Mouse (Mus musculus): ENCODE data around the gene Gsap. TPM values are rescaled to one million over a fixed set of nuclear protein-coding genes. Genes with fewer than 3 reads are reported as not detected.
"Not testable (repeated sequence)": the region's sequence is repeated elsewhere in the genome, so short reads cannot be mapped to it uniquely, and the experiment has no call there.

Gene Gsap
- polyA plus RNA-seq, 1 experiment from 2014 or later = 9.1 TPM

DNA sequence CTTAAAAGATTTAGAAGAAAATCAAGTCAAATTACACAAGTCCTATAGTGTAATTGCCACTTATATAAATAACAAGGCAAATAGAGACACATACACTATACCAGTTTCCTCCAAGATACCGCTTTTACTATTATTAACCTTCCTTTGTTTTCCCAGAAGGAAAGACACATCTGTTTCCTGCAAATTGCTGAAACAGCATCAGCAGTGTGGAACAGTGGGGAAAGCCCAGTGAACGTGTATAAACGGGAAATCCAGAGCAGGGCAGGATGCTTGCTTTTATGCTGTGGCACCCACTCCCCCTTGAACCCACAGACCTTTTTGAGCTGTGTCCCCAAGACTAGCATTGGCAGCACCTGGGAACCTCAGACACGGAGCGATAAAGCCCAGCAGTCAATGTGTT is 15.2 kb upstream of the Gsap start:
- Histone ChIP-seq H3K27ac (replicated peaks; ENCODE audit: low read depth, low read length) (no peak overlapping the region), H3K9ac (replicated peaks; ENCODE audit: low read length) (no peak overlapping the region), H3K36me3 (ENCODE audit: control insufficient read depth, insufficient read depth, low read length) (no peaks in the 10 kb centered on the region), H3K4me3 (replicated peaks; ENCODE audit: low read depth, low read length) (no peak overlapping the region), H3K4me2 (ENCODE audit: low read length) (no peak overlapping the region), H3K4me1 (ENCODE audit: control insufficient read depth, insufficient read depth, low read length) (peaks cover 9% of the 10 kb centered on the region), H3K27me3 (ENCODE audit: control insufficient read depth, insufficient read depth, low read length) (no peaks in the 10 kb centered on the region), H3K9me3 (ENCODE audit: control insufficient read depth, low read length) (no peaks in the 10 kb centered on the region)
- peak; percentile 30 for DNase-seq
- 56% methylated on average over 5 of the region's 5 CpGs for WGBS
- no peak for ATAC-seq (ENCODE audit: low FRiP score, low TSS enrichment)

DNA sequence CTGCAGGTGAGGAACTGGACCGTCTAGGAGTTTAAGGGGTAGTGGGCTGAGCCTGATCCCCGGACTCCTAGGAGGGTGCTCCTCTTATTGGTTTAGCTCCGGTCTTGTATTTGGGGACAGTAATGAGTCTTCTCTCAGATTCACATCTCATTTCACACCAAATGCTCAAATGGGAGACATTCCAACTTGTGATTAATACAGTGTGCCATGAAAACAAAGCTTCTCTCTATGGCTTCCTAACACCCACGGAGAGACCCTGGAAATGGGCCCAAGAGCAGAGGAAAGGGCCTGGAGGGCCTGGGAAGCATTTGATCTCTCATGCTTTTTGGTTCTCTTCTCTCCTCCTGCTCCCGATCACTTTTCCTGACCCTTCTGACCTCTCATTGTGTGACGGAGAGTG is 14.7 kb upstream of the Gsap start:
- 47% methylated on average over 6 of the region's 6 CpGs for whole genome bisulfite sequencing
- DNase-seq (peak; percentile 45), ATAC-seq (ENCODE audit: low FRiP score, low TSS enrichment) (no peak)
- no peaks in the 10 kb centered on the region for H3K36me3 ChIP-seq (ENCODE audit: control insufficient read depth, insufficient read depth, low read length)
- peaks cover 9% of the 10 kb centered on the region for H3K4me1 ChIP-seq (ENCODE audit: control insufficient read depth, insufficient read depth, low read length)
- no peaks in the 10 kb centered on the region for H3K27me3 ChIP-seq (ENCODE audit: control insufficient read depth, insufficient read depth, low read length)
- no peak overlapping the region for H3K4me3 ChIP-seq (replicated peaks; ENCODE audit: low read depth, low read length)
- H3K9me3 ChIP-seq (ENCODE audit: control insufficient read depth, low read length) = no peaks in the 10 kb centered on the region
- no peak overlapping the region for H3K9ac ChIP-seq (replicated peaks; ENCODE audit: low read length)
- no peak overlapping the region for H3K27ac ChIP-seq (replicated peaks; ENCODE audit: low read depth, low read length)
- H3K4me2 ChIP-seq (ENCODE audit: low read length) = no peak overlapping the region

DNA sequence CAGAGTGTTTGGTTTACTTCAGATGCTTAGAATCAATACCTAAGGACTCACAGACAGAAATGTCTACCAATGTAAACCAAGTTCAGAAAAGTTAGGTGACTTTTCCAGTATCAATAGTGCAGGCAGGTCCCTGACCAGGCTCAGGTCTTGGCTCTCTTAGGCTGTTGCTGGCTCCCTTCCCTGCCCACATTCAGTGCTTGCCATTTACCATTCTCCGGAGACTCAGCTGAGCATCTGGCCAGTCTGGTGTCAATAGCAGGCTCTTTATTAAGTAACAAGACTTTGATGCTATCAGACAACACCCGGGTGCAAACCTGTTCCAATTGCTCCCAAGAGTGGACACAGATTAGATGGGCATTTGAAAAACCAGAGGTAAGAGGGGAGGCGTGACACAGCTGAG is 13.7 kb upstream of the Gsap start:
- ATAC-seq (ENCODE audit: low FRiP score, low TSS enrichment) (no peak), DNase-seq (peak; percentile 38)
- H3K4me3 ChIP-seq (replicated peaks; ENCODE audit: low read depth, low read length) = no peak overlapping the region
- H3K27ac ChIP-seq (replicated peaks; ENCODE audit: low read depth, low read length) = no peak overlapping the region
- H3K9ac ChIP-seq (replicated peaks; ENCODE audit: low read length) = no peak overlapping the region
- H3K4me2 ChIP-seq (ENCODE audit: low read length) = no peak overlapping the region
- H3K9me3 ChIP-seq (ENCODE audit: control insufficient read depth, low read length) = no peaks in the 10 kb centered on the region
- 51% methylated on average over 3 of the region's 3 CpGs for WGBS
- no peaks in the 10 kb centered on the region for H3K27me3 ChIP-seq (ENCODE audit: control insufficient read depth, insufficient read depth, low read length)
- H3K4me1 ChIP-seq (ENCODE audit: control insufficient read depth, insufficient read depth, low read length) = peaks cover 9% of the 10 kb centered on the region
- no peaks in the 10 kb centered on the region for H3K36me3 ChIP-seq (ENCODE audit: control insufficient read depth, insufficient read depth, low read length)

DNA sequence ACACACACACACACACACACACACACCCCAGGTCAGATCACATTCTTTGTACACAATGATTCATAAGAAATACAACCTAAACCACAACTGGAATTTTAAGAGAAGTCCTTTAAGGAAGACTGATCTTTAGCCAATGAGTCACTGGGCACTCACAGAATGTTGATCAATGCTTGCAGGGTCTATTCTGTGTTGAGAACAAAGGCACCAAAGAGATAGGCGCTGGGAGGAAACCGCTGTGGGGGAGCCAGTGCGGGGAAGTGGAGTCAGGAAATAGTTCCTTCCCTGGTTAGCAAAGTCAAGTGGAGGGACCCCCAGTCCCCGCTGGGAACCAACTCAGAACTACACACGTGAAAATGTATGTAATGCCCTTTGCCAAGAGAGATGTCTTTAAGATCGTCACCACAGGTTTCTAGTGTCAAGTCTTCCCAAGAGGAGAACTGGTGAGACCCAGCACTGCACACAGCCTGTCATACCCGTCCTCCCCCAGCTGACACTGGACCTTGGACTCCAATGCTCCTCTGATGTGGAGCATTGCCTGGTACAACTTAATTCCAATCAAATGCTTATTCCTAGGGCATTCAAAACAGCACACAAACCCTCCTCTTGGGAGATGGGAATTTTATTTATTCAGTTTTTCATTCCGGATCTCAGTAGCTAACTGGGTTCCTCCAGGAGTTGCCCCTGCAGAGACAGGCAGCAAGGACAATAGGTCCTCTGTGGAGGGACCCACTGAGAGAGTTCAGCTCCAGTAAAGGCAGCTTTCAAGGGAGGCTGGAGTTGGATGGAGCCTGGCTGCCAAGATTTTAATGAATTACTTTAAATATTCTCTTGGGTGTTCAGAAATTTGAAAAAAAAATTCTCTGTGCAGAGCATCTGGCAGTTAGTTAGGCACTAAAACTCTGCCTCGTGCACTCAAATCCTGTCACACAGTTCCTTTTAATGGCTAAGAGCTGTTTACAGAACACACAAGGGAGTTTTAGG is 10.6 kb upstream of the Gsap start:
- no peak overlapping the region for H3K4me2 ChIP-seq (ENCODE audit: low read length)

DNA sequence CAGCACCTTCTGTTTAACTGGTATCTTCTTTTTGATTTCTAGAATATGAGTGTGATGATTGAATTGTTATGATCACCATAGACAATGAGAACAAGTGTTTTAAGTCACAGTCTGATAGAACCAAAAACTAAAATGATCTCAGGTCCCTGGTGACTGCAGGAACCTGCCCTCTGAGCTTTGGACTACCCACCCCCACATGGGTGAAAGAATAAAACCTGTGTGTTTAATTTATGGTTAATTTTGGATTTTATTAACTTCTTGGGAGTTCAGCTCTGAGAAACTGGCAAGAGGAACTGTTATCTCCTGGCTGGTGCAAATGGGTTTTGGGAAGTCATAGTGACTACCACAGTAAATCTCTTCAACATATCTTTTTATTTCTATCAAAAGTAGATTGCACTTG is 6.6 kb upstream of the Gsap start:
- Histone ChIP-seq H3K27ac (replicated peaks; ENCODE audit: low read depth, low read length) (no peak overlapping the region), H3K4me1 (ENCODE audit: control insufficient read depth, insufficient read depth, low read length) (peaks cover 6% of the 10 kb centered on the region), H3K9me3 (ENCODE audit: control insufficient read depth, low read length) (peaks cover 10% of the 10 kb centered on the region), H3K9ac (replicated peaks; ENCODE audit: low read length) (no peak overlapping the region), H3K36me3 (ENCODE audit: control insufficient read depth, insufficient read depth, low read length) (no peaks in the 10 kb centered on the region), H3K27me3 (ENCODE audit: control insufficient read depth, insufficient read depth, low read length) (no peaks in the 10 kb centered on the region), H3K4me2 (ENCODE audit: low read length) (no peak overlapping the region), H3K4me3 (replicated peaks; ENCODE audit: low read depth, low read length) (no peak overlapping the region)
- no peak for ATAC-seq (ENCODE audit: low FRiP score, low TSS enrichment)
- no peak for DNase-seq

More for the DNA sequence above, 10.6 kb upstream of the Gsap start:
- ATAC-seq (ENCODE audit: low FRiP score, low TSS enrichment) (no peak), DNase-seq (peak; percentile 46)
- no peaks in the 10 kb centered on the region for H3K36me3 ChIP-seq (ENCODE audit: control insufficient read depth, insufficient read depth, low read length)
- H3K4me3 ChIP-seq (replicated peaks; ENCODE audit: low read depth, low read length) = no peak overlapping the region
- no peaks in the 10 kb centered on the region for H3K27me3 ChIP-seq (ENCODE audit: control insufficient read depth, insufficient read depth, low read length)
- H3K27ac ChIP-seq (replicated peaks; ENCODE audit: low read depth, low read length) = no peak overlapping the region
- H3K9me3 ChIP-seq (ENCODE audit: control insufficient read depth, low read length) = peaks cover 7% of the 10 kb centered on the region; the same call in 1 of the 2 replicates
- peaks cover 9% of the 10 kb centered on the region for H3K4me1 ChIP-seq (ENCODE audit: control insufficient read depth, insufficient read depth, low read length)
- WGBS = 23% methylated on average over 9 of the region's 9 CpGs
- H3K9ac ChIP-seq (replicated peaks; ENCODE audit: low read length) = no peak overlapping the region

DNA sequence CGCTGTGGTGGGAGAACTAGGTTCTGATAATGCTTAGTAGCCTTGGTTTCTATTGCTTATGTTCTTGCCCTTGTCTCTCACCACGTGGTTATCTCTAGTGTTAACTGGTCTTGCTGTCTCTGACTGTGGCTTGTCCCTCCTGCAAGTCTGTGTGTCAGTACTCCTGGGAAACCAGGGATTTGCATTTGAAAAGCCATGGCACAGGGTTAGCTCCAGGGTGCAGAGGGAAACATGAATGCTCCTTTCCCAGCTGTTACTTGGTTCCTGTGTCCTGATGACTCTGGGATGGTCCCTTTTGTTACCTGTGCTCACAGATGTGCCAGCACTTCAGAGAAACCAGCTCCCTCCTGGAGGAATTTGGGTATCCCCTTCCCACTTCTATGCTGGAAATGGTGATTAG is 3.0 kb upstream of the Gsap start:
- not testable (repeated sequence) for H3K36me3 ChIP-seq (ENCODE audit: control insufficient read depth, insufficient read depth, low read length); H3K9me3 ChIP-seq (ENCODE audit: control insufficient read depth, low read length); H3K4me3 ChIP-seq (replicated peaks; ENCODE audit: low read depth, low read length); H3K27ac ChIP-seq (replicated peaks; ENCODE audit: low read depth, low read length); H3K9ac ChIP-seq (replicated peaks; ENCODE audit: low read length); H3K4me2 ChIP-seq (ENCODE audit: low read length); H3K27me3 ChIP-seq (ENCODE audit: control insufficient read depth, insufficient read depth, low read length); H3K4me1 ChIP-seq (ENCODE audit: control insufficient read depth, insufficient read depth, low read length); DNase-seq; ATAC-seq (ENCODE audit: low FRiP score, low TSS enrichment)
- 53% methylated on average over 2 of the region's 2 CpGs for WGBS

DNA sequence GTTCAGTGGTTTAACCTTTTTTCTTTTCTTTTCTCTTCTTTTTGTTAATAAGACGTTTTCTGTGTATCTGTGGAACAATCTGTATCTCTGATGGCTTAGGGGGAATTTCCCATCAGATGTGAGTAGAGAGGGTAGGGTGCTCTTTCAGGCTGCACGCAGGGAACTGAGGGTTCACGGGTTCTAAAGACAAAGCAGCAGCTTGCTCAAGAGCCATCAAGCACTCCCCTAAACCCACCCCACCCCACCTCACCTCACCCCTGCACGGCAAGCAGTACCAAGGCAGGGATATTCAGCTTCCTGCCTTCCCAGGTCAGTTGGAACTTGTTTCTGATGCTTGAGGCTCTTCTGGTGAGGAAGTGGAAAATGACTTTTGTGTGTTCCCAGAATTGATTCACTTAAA is 766 bp downstream of the Gsap start:
- Histone ChIP-seq H3K27ac (replicated peaks; ENCODE audit: low read depth, low read length) (no peak overlapping the region), H3K9ac (replicated peaks; ENCODE audit: low read length) (peak overlapping the region; percentile 71), H3K4me2 (ENCODE audit: low read length) (peak overlapping the region; percentile 73), H3K4me1 (ENCODE audit: control insufficient read depth, insufficient read depth, low read length) (0 out of 2 replicates have a peak, but pooled peaks cover 5% of the 10 kb centered on the region), H3K27me3 (ENCODE audit: control insufficient read depth, insufficient read depth, low read length) (no peaks in the 10 kb centered on the region), H3K36me3 (ENCODE audit: control insufficient read depth, insufficient read depth, low read length) (no peaks in the 10 kb centered on the region), H3K9me3 (ENCODE audit: control insufficient read depth, low read length) (no peaks in the 10 kb centered on the region; the same call in 1 of the 2 replicates), H3K4me3 (replicated peaks; ENCODE audit: low read depth, low read length) (peak overlapping the region; percentile 49)
- ATAC-seq (ENCODE audit: low FRiP score, low TSS enrichment) = peak; percentile 38; the same call in 1 of the 2 replicates
- WGBS = 12% methylated on average over 4 of the region's 4 CpGs
- DNase-seq = peak; percentile 39

DNA sequence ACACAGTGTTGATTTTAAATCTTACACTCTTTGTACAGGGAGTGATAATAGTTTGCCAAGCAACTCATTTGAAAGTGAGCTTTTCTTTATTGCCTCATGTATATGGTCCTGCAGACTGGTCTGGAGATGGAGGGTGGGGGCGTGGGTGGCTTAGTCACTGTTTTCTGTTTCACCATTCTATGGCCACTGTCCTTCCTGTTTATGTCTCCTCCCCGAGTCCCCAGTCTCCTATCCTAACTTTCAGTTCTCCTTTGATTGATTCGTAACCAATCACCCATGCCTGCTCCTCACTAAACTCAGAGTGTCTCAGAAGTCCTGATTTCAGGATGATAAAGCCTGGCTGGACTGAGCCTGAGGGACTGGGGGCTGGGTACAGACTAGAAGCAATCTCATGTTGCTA is 2.4 kb downstream of the Gsap start:
- Histone ChIP-seq H3K27me3 (ENCODE audit: control insufficient read depth, insufficient read depth, low read length) (no peaks in the 10 kb centered on the region), H3K27ac (replicated peaks; ENCODE audit: low read depth, low read length) (no peak overlapping the region), H3K9ac (replicated peaks; ENCODE audit: low read length) (no peak overlapping the region), H3K4me2 (ENCODE audit: low read length) (no peak overlapping the region), H3K4me3 (replicated peaks; ENCODE audit: low read depth, low read length) (no peak overlapping the region), H3K9me3 (ENCODE audit: control insufficient read depth, low read length) (no peaks in the 10 kb centered on the region), H3K36me3 (ENCODE audit: control insufficient read depth, insufficient read depth, low read length) (no peaks in the 10 kb centered on the region), H3K4me1 (ENCODE audit: control insufficient read depth, insufficient read depth, low read length) (0 out of 2 replicates have a peak, but pooled peaks cover 5% of the 10 kb centered on the region)
- no peak for ATAC-seq (ENCODE audit: low FRiP score, low TSS enrichment)
- DNase-seq = no peak
- WGBS = 49% methylated on average over 3 of the region's 3 CpGs

DNA sequence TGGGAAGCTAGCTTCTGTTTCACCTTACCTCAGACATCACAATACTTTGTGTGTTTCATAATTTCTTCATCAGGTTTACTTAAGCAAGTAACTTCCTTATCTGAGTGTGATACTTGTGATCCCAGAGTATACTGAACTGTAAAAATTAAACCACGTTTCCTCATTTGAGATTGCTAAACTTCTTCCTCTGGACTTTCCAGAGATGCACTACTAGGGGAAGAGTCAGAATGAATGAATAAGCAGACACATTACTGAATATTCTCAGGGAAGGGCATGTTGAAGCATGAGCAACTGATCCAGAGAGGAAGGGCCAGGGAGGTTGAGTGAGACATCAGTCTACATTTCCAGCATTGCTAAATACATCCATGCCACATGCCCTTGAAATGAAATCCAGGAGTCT is 3.0 kb downstream of the Gsap start:
- H3K27me3 ChIP-seq (ENCODE audit: control insufficient read depth, insufficient read depth, low read length) = no peaks in the 10 kb centered on the region
- H3K4me2 ChIP-seq (ENCODE audit: low read length) = no peak overlapping the region
- H3K36me3 ChIP-seq (ENCODE audit: control insufficient read depth, insufficient read depth, low read length) = no peaks in the 10 kb centered on the region
- H3K9ac ChIP-seq (replicated peaks; ENCODE audit: low read length) = no peak overlapping the region
- H3K27ac ChIP-seq (replicated peaks; ENCODE audit: low read depth, low read length) = no peak overlapping the region
- WGBS = 81% methylated on average over 1 of the region's 1 CpGs
- H3K9me3 ChIP-seq (ENCODE audit: control insufficient read depth, low read length) = peaks cover 4% of the 10 kb centered on the region; the same call in 1 of the 2 replicates
- DNase-seq = no peak
- no peak overlapping the region for H3K4me3 ChIP-seq (replicated peaks; ENCODE audit: low read depth, low read length)
- ATAC-seq (ENCODE audit: low FRiP score, low TSS enrichment) = no peak
- H3K4me1 ChIP-seq (ENCODE audit: control insufficient read depth, insufficient read depth, low read length) = 0 out of 2 replicates have a peak, but pooled peaks cover 5% of the 10 kb centered on the region
